Mouse (Mus musculus): ENCODE measurements at regions not wholly inside any gene's neighbourhood (a gene's known extent, or its start where the extent isn't known, plus 50 kb on each side); places are given as distances from the start of the nearest gene placed in this dataset.
A peak's percentile ranks its signal among the peaks of the same experiment; 100 is the strongest.

GRCm38 (mm10) chr9:26060834-26061233, 579.5 kb downstream of the Eepd1 start:
- no peak for DNase-seq

GRCm38 (mm10) chr9:26077057-26077456, 595.7 kb downstream of the Eepd1 start:
- DNase-seq: peak; percentile 61 to 81

GRCm38 (mm10) chr9:26086524-26086923, 605.2 kb downstream of the Eepd1 start:
- DNase-seq: no peak

- peak in 1 of 2 experiments; percentile 14 for DNase-seq
These were observed 610.8 kb downstream of the Eepd1 start for GRCm38 (mm10) chr9:26092061-26092687.

- peak; percentile 75 to 78 for DNase-seq
These were observed 622.8 kb downstream of the Eepd1 start for GRCm38 (mm10) chr9:26104136-26104535.

GRCm38 (mm10) chr9:26121986-26122385, 611.5 kb upstream of the B3gat1 start:
- DNase-seq: peak; percentile 78 to 79

- DNase-seq: no peak
These were observed 598.9 kb upstream of the B3gat1 start for GRCm38 (mm10) chr9:26134587-26134986.

Data from cerebellum, postnatal 10 days (tissue).